Comparison of ENCODE assay signal across 8 mouse cellular contexts in the genomic region with DNA sequence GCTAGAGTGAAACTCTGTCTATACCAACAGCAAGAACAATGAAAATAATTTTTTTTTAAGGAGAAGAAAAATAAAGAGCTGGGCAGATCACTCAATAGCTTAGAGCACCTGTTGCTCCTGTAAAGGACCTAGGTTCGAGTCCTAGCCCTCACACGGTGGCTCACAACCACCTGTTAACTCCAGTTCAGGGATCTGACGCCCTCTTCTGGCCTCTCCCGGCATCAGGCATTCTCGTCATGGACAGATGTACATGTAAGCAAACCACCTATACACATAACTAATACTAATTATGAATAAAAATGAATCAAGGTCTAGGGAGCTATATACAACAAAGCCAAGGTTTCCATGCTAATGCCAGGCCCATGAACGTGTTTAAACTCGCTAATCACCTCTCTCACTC. TPM values are rescaled to one million over a fixed set of nuclear protein-coding genes. Genes with fewer than 3 reads are reported as not detected.
DNase-seq lines count a peak whose midpoint lies in the region; ATAC-seq and TF ChIP-seq lines count a peak whose summit lies in the region.

No protein-coding gene starts in this region.

- H3K4me1 ChIP-seq in intestine, embryonic 14.5 days (replicated peaks; ENCODE audit: control insufficient read depth, insufficient read depth, low read length), result peaks cover 10% of the 10 kb centered on the region
- H3K4me1 ChIP-seq in neural tube, embryonic 12.5 days, result peaks cover 13% of the 10 kb centered on the region

- ATAC-seq in intestine, embryonic 14.5 days (replicated peaks; ENCODE audit: low FRiP score, low TSS enrichment, low read depth), result no peak
- no peak for ATAC-seq in neural tube, embryonic 12.5 days (ENCODE audit: low FRiP score, low read depth)

- 63% methylated on average over 7 of the region's 7 CpGs for WGBS in intestine, embryonic 14.5 days
- 69% methylated on average over 7 of the region's 7 CpGs for WGBS in neural tube, embryonic 12.5 days

- H3K36me3 ChIP-seq in intestine, embryonic 14.5 days (ENCODE audit: control insufficient read depth, insufficient read depth, low read length), result peaks cover 23% of the 10 kb centered on the region
- H3K36me3 ChIP-seq in neural tube, embryonic 12.5 days, result peaks cover 16% of the 10 kb centered on the region

- peak overlapping the region; percentile 99 for H3K4me2 ChIP-seq in intestine, embryonic 14.5 days (ENCODE audit: low read length)
- peak overlapping the region; percentile 97 for H3K4me2 ChIP-seq in neural tube, embryonic 12.5 days (replicated peaks)

- peak; percentile 35 for TF ChIP-seq CTCF in layer of hippocampus, adult 2 months (conservative IDR thresholded peaks at IDR 0.05)

- H3K4me3 ChIP-seq in layer of hippocampus, adult 2 months, result peak overlapping the region; percentile 98
- peak overlapping the region; percentile 96 for H3K4me3 ChIP-seq in intestine, embryonic 14.5 days (ENCODE audit: low read depth, low read length)
- H3K4me3 ChIP-seq in neural tube, embryonic 12.5 days, result peak overlapping the region; percentile 79

- no peaks in the 10 kb centered on the region for H3K9me3 ChIP-seq in intestine, embryonic 14.5 days (ENCODE audit: control insufficient read depth, low read length)
- no peaks in the 10 kb centered on the region for H3K9me3 ChIP-seq in neural tube, embryonic 12.5 days

- no peaks in the 10 kb centered on the region for H3K27me3 ChIP-seq in intestine, embryonic 14.5 days (replicated peaks; ENCODE audit: control insufficient read depth, insufficient read depth, low read length)
- H3K27me3 ChIP-seq in neural tube, embryonic 12.5 days (replicated peaks), result no peaks in the 10 kb centered on the region

- H3K9ac ChIP-seq in intestine, embryonic 14.5 days (ENCODE audit: low read length), result peak overlapping the region; percentile 82
- peak overlapping the region; percentile 83 for H3K9ac ChIP-seq in neural tube, embryonic 12.5 days

- no peak overlapping the region for H3K27ac ChIP-seq in layer of hippocampus, adult 2 months
- H3K27ac ChIP-seq in intestine, embryonic 14.5 days (ENCODE audit: low read depth), result no peak overlapping the region
- no peak overlapping the region for H3K27ac ChIP-seq in neural tube, embryonic 12.5 days

- DNase-seq in layer of hippocampus, adult 2 months (ENCODE audit: low spot score in 2 of 2), result no peak
- DNase-seq in layer of hippocampus, adult 9-10 months (ENCODE audit: low spot score), result no peak
- DNase-seq in c-Kit-positive CD71-positive TER-119-positive erythroid progenitor cells, embryonic 14.5 days (ENCODE audit: low spot score), result peak; percentile 46
- no peak for DNase-seq in intestine, embryonic 14.5 days (ENCODE audit: low spot score)
- DNase-seq in left cerebral cortex, adult 9 months (ENCODE audit: low spot score in 2 of 2), result no peak
- DNase-seq in right cerebral cortex, postnatal 25 days, result no peak
- no peak for DNase-seq in cerebellum, adult 9-10 months

RNA-seq across cellular contexts. Expression of a gene that starts 1.2 kb away (rescaled TPM):
- 100 to 1,000 TPM; 219 to 223 TPM for total RNA-seq in layer of hippocampus, adult 2 months (2021)
- polyA plus RNA-seq in intestine, embryonic 14.5 days (2014; fragmentation: Nextera tagmentation; extraction: Ambion mirVana), result 141 and 155 TPM in 2 replicates
- 168 and 174 TPM in 2 replicates for polyA plus RNA-seq in neural tube, embryonic 12.5 days (2016; fragmentation: Nextera tagmentation; extraction: Ambion mirVana)

RNA-seq across cellular contexts. Expression of a gene that starts 15.1 kb away (rescaled TPM):
- 100 to 1,000 TPM; 121 TPM for total RNA-seq in layer of hippocampus, adult 2 months (2021)
- 112 and 118 TPM in 2 replicates for polyA plus RNA-seq in intestine, embryonic 14.5 days (2014; fragmentation: Nextera tagmentation; extraction: Ambion mirVana)
- polyA plus RNA-seq in neural tube, embryonic 12.5 days (2016; fragmentation: Nextera tagmentation; extraction: Ambion mirVana), result 155 and 168 TPM in 2 replicates

RNA-seq across cellular contexts. Expression of a gene that starts 22.0 kb away (rescaled TPM):
- 100 to 1,000 TPM in 1 of 2 experiments, 10 to 100 TPM in 1; 95.5 to 108 TPM for total RNA-seq in layer of hippocampus, adult 2 months (2021)
- polyA plus RNA-seq in intestine, embryonic 14.5 days (2014; fragmentation: Nextera tagmentation; extraction: Ambion mirVana), result 260 and 265 TPM in 2 replicates
- polyA plus RNA-seq in neural tube, embryonic 12.5 days (2016; fragmentation: Nextera tagmentation; extraction: Ambion mirVana), result 201 and 213 TPM in 2 replicates

RNA-seq across cellular contexts. Expression of a gene that starts 22.1 kb away (rescaled TPM):
- under 1 TPM; 0.29 to 0.56 TPM for total RNA-seq in layer of hippocampus, adult 2 months (2021)
- polyA plus RNA-seq in intestine, embryonic 14.5 days (2014; fragmentation: Nextera tagmentation; extraction: Ambion mirVana), result 1.1 TPM in 2 replicates
- 1.1 and 1.3 TPM in 2 replicates for polyA plus RNA-seq in neural tube, embryonic 12.5 days (2016; fragmentation: Nextera tagmentation; extraction: Ambion mirVana)

RNA-seq across cellular contexts. Expression of a gene that starts 24.0 kb away (rescaled TPM):
- total RNA-seq in layer of hippocampus, adult 2 months (2021), result 1 to 10 TPM; 6.8 to 7.5 TPM
- polyA plus RNA-seq in intestine, embryonic 14.5 days (2014; fragmentation: Nextera tagmentation; extraction: Ambion mirVana), result 1.4 and 1.8 TPM in 2 replicates
- 2.5 and 3.0 TPM in 2 replicates for polyA plus RNA-seq in neural tube, embryonic 12.5 days (2016; fragmentation: Nextera tagmentation; extraction: Ambion mirVana)
